Mouse (Mus musculus): ENCODE data around the gene Vmn1r38. TPM values are rescaled to one million over a fixed set of nuclear protein-coding genes. Genes with fewer than 3 reads are reported as not detected.
"Not testable (repeated sequence)": the region's sequence is repeated elsewhere in the genome, so short reads cannot be mapped to it uniquely, and the experiment has no call there.

The Vmn1r38 gene
- not detected in 2 replicates for polyA plus RNA-seq (2014; fragmentation: Nextera tagmentation; extraction: Ambion mirVana)

- DNase-seq (ENCODE audit: low spot score); H3K27ac ChIP-seq (ENCODE audit: low read depth, low read length); ATAC-seq (replicated peaks; ENCODE audit: low FRiP score): not testable (repeated sequence)
Measured at GRCm38 (mm10) chr6:66782527-66782926, at the start of gene Vmn1r38. TSS of gene Vmn1r38 (minus strand) at chr6:66782627.

GRCm38 (mm10) chr6:66810509-66810908 lies 28.1 kb upstream of the Vmn1r38 start, which contains the start of gene Vmn1r39:
TSS of gene Vmn1r39 (minus strand) at chr6:66810609.
- Histone ChIP-seq H3K9ac (ENCODE audit: low read depth, low read length) (no peak within 1 kb of the TSS), H3K27me3 (replicated peaks; ENCODE audit: control insufficient read depth, insufficient read depth, low read length) (no peaks in the 10 kb centered on the region), H3K4me1 (replicated peaks; ENCODE audit: control insufficient read depth, insufficient read depth, low read length) (no peaks in the 10 kb centered on the region), H3K27ac (ENCODE audit: low read depth, low read length) (no peak within 1 kb of the TSS), H3K4me3 (ENCODE audit: low read depth, low read length) (no peak within 1 kb of the TSS), H3K9me3 (ENCODE audit: control insufficient read depth, low read length) (no peaks in the 10 kb centered on the region), H3K36me3 (ENCODE audit: control insufficient read depth, insufficient read depth, low read length) (no peaks in the 10 kb centered on the region), H3K4me2 (no peak within 1 kb of the TSS)
- no peak for ATAC-seq (replicated peaks; ENCODE audit: low FRiP score)
- 81% methylated on average over 2 of the region's 2 CpGs for WGBS
- DNase-seq (ENCODE audit: low spot score), result no peak

More at GRCm38 (mm10) chr6:66782527-66782926, at the start of gene Vmn1r38:
- not testable (repeated sequence) for H3K36me3 ChIP-seq (ENCODE audit: control insufficient read depth, insufficient read depth, low read length); H3K27me3 ChIP-seq (replicated peaks; ENCODE audit: control insufficient read depth, insufficient read depth, low read length); H3K4me1 ChIP-seq (replicated peaks; ENCODE audit: control insufficient read depth, insufficient read depth, low read length); H3K9ac ChIP-seq (ENCODE audit: low read depth, low read length); H3K9me3 ChIP-seq (ENCODE audit: control insufficient read depth, low read length); H3K4me2 ChIP-seq; H3K4me3 ChIP-seq (ENCODE audit: low read depth, low read length)

GRCm38 (mm10) chr6:66806311-66806710 lies 23.9 kb upstream of the Vmn1r38 start:
- Histone ChIP-seq H3K36me3 (ENCODE audit: control insufficient read depth, insufficient read depth, low read length) (no peaks in the 10 kb centered on the region), H3K27me3 (replicated peaks; ENCODE audit: control insufficient read depth, insufficient read depth, low read length) (no peaks in the 10 kb centered on the region), H3K27ac (ENCODE audit: low read depth, low read length) (no peak overlapping the region), H3K9me3 (ENCODE audit: control insufficient read depth, low read length) (no peaks in the 10 kb centered on the region), H3K9ac (ENCODE audit: low read depth, low read length) (no peak overlapping the region), H3K4me2 (no peak overlapping the region), H3K4me1 (replicated peaks; ENCODE audit: control insufficient read depth, insufficient read depth, low read length) (no peaks in the 10 kb centered on the region), H3K4me3 (ENCODE audit: low read depth, low read length) (no peak overlapping the region)
- 67% methylated on average over 1 of the region's 1 CpGs for WGBS
- no peak for DNase-seq (ENCODE audit: low spot score)
- ATAC-seq (replicated peaks; ENCODE audit: low FRiP score), result no peak

- Histone ChIP-seq H3K4me3 (ENCODE audit: low read depth, low read length) (no peak overlapping the region), H3K36me3 (ENCODE audit: control insufficient read depth, insufficient read depth, low read length) (no peaks in the 10 kb centered on the region), H3K9ac (ENCODE audit: low read depth, low read length) (no peak overlapping the region), H3K9me3 (ENCODE audit: control insufficient read depth, low read length) (no peaks in the 10 kb centered on the region), H3K27me3 (replicated peaks; ENCODE audit: control insufficient read depth, insufficient read depth, low read length) (no peaks in the 10 kb centered on the region), H3K27ac (ENCODE audit: low read depth, low read length) (no peak overlapping the region), H3K4me2 (no peak overlapping the region), H3K4me1 (replicated peaks; ENCODE audit: control insufficient read depth, insufficient read depth, low read length) (no peaks in the 10 kb centered on the region)
- WGBS, result 79% methylated on average over 3 of the region's 3 CpGs
- DNase-seq (ENCODE audit: low spot score), result no peak
- ATAC-seq (replicated peaks; ENCODE audit: low FRiP score), result no peak
Measured at GRCm38 (mm10) chr6:66805713-66806112, 23.3 kb upstream of the Vmn1r38 start.

- not testable (repeated sequence) for H3K36me3 ChIP-seq (ENCODE audit: control insufficient read depth, insufficient read depth, low read length); H3K9ac ChIP-seq (ENCODE audit: low read depth, low read length); H3K9me3 ChIP-seq (ENCODE audit: control insufficient read depth, low read length); H3K4me2 ChIP-seq; H3K4me1 ChIP-seq (replicated peaks; ENCODE audit: control insufficient read depth, insufficient read depth, low read length); H3K27me3 ChIP-seq (replicated peaks; ENCODE audit: control insufficient read depth, insufficient read depth, low read length); H3K4me3 ChIP-seq (ENCODE audit: low read depth, low read length); H3K27ac ChIP-seq (ENCODE audit: low read depth, low read length); DNase-seq (ENCODE audit: low spot score); ATAC-seq (replicated peaks; ENCODE audit: low FRiP score)
Measured at GRCm38 (mm10) chr6:66729082-66729481, 53.3 kb downstream of the Vmn1r38 start, which contains the start of gene Vmn1r37. TSS of gene Vmn1r37 (plus strand) at chr6:66729382.

Other genes starting within 250 kb of the Vmn1r38 start
- gene Mad2l1, start 247.2 kb downstream of the Vmn1r38 start, polyA plus RNA-seq (2014; fragmentation: Nextera tagmentation; extraction: Ambion mirVana), result 131 and 137 TPM in 2 replicates
- 0.09 TPM in 1 of 2 replicates, not detected in the other for gene Vmn1r32, start 222.5 kb downstream of the Vmn1r38 start, polyA plus RNA-seq (2014; fragmentation: Nextera tagmentation; extraction: Ambion mirVana)
- gene Vmn1r33, start 164.3 kb downstream of the Vmn1r38 start, polyA plus RNA-seq (2014; fragmentation: Nextera tagmentation; extraction: Ambion mirVana), result not detected in 2 replicates
- gene Vmn1r34, start 138.7 kb downstream of the Vmn1r38 start, polyA plus RNA-seq (2014; fragmentation: Nextera tagmentation; extraction: Ambion mirVana), result not detected in 2 replicates
- gene Vmn1r35, start 96.7 kb downstream of the Vmn1r38 start, polyA plus RNA-seq (2014; fragmentation: Nextera tagmentation; extraction: Ambion mirVana), result not detected in 2 replicates
- gene Vmn1r36, start 63.5 kb downstream of the Vmn1r38 start, polyA plus RNA-seq (2014; fragmentation: Nextera tagmentation; extraction: Ambion mirVana), result not detected in 2 replicates
- not detected in 2 replicates for gene Vmn1r37, start 53.2 kb downstream of the Vmn1r38 start, polyA plus RNA-seq (2014; fragmentation: Nextera tagmentation; extraction: Ambion mirVana)
- gene Vmn1r39, start 28.0 kb upstream of the Vmn1r38 start, polyA plus RNA-seq (2014; fragmentation: Nextera tagmentation; extraction: Ambion mirVana), result not detected in 2 replicates
- gene Gng12, start 113.8 kb upstream of the Vmn1r38 start, polyA plus RNA-seq (2014; fragmentation: Nextera tagmentation; extraction: Ambion mirVana), result 51.5 and 59.6 TPM in 2 replicates